22 mouse cellular contexts compared by ENCODE assay signal in the genomic region with DNA sequence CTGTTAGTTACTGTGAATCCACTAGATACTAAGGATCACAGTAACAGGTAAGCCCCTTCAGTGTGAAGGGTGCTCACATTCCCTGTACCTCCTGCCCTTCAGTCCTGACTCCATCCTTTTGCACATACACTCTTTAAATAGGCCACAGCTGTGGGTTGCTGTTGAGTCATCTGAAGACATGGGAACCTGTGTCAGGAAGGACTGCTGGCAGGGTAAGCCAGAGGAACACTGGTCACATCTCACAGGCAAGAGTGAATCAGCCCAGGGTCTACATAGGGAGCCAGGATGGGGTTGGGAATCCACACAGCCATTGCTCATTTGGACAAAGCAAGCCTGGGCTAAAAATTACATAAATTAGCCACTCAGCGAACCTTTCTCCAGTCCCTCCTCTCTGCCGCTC.
A peak's percentile ranks its signal among the peaks of the same experiment; 100 is the strongest.
DNase-seq lines count a peak whose midpoint lies in the region; TF ChIP-seq lines count a peak whose summit lies in the region.
"Had no signal": no experiment of that assay in that cellular context is flagged by ENCODE, and none has a peak within 500 bp of the region (broad histone marks: within the 10 kb centered on the region; RNA-seq: fewer than 3 reads in every experiment).

No protein-coding gene starts in this region.

- no peak for TF ChIP-seq CTCF in layer of hippocampus, adult 2 months (conservative IDR thresholded peaks at IDR 0.05)
- no peak for TF ChIP-seq CTCF in olfactory bulb, adult 2 months (IDR thresholded peaks at IDR 0.05; ENCODE audit: insufficient read depth, low read depth, low read length)

- 88% methylated on average over 2 of the region's 2 CpGs for WGBS in olfactory bulb, adult 2 months

- no peak for TF ChIP-seq POLR2A in olfactory bulb, adult 2 months (IDR thresholded peaks at IDR 0.05; ENCODE audit: insufficient read depth, low read depth, low read length)

- peak overlapping the region; percentile 73 for H3K27ac ChIP-seq in layer of hippocampus, adult 2 months
- peak overlapping the region; percentile 41; the same call in 1 of the 2 replicates for H3K27ac ChIP-seq in olfactory bulb, adult 2 months (ENCODE audit: insufficient read depth, low read depth, low read length)
- H3K27ac ChIP-seq: forebrain, embryonic 10.5 days; forebrain, embryonic 13.5 days; heart, adult 2 months; heart, embryonic 15.5 days; hindbrain, embryonic 14.5 days; hindbrain, postnatal 0 days had no signal

- no peaks in the 10 kb centered on the region for H3K4me1 ChIP-seq in olfactory bulb, adult 2 months (ENCODE audit: control insufficient read depth, insufficient read depth, low read length)
- H3K4me1 ChIP-seq: forebrain, embryonic 10.5 days; forebrain, embryonic 13.5 days; heart, embryonic 12.5 days; heart, embryonic 15.5 days had no signal

- H3K4me3 ChIP-seq in layer of hippocampus, adult 2 months = no peak overlapping the region
- no peak overlapping the region for H3K4me3 ChIP-seq in olfactory bulb, adult 2 months (ENCODE audit: insufficient read depth, low read depth, low read length)
- H3K4me3 ChIP-seq: forebrain, embryonic 10.5 days; forebrain, embryonic 13.5 days; heart, adult 2 months; heart, embryonic 12.5 days; heart, embryonic 15.5 days had no signal

- no peak for DNase-seq in layer of hippocampus, adult 2 months (ENCODE audit: low spot score in 2 of 2)
- DNase-seq in layer of hippocampus, postnatal 14 days (ENCODE audit: low spot score in 2 of 2) = no peak
- peak; percentile 36 for DNase-seq in right cerebral cortex, adult 18-20 months
- no peak for DNase-seq in right cerebral cortex, postnatal 14 days
- no peak for DNase-seq in heart, adult 8-10 months (ENCODE audit: low spot score)
- DNase-seq: adrenal gland, adult 2 months; adrenal gland, postnatal 14 days; cerebellum, adult 11-12 months; cerebellum, adult 8-10 months; cerebellum, postnatal 10 days; cerebellum, postnatal 36 days; gastrocnemius, postnatal 25 days; heart, adult 2 months; heart, postnatal 10 days; heart, postnatal 4 days had no signal
